Mouse (Mus musculus) ES-Bruce4 (cell line): ENCODE measurements around the gene Olfr465-ps1. TPM values are rescaled to one million over a fixed set of nuclear protein-coding genes. Genes with fewer than 3 reads are reported as not detected.

Experiments used
- H3K27ac ChIP-seq: 2 replicates; pipeline ENCODE4 v1.5.1; 2012; ENCODE audit warnings: low read length, inconsistent platforms; ENCODE audit not compliant: insufficient read depth
- H3K27me3 ChIP-seq: 2 replicates; pipeline ENCODE4 v1.6.1; 2012; ENCODE audit warnings: mild to moderate bottlenecking, low read length, inconsistent platforms; ENCODE audit not compliant: control insufficient read depth, poor library complexity, insufficient read depth, severe bottlenecking
- H3K36me3 ChIP-seq: 2 replicates; pipeline ENCODE4 v1.6.1; 2012; ENCODE audit warnings: inconsistent platforms, mild to moderate bottlenecking, low read length, moderate library complexity; ENCODE audit not compliant: control insufficient read depth, poor library complexity, insufficient read depth, severe bottlenecking
- H3K4me1 ChIP-seq: one replicate; pipeline ENCODE4 v1.8.1; 2011; ENCODE audit warnings: low read length; ENCODE audit not compliant: control insufficient read depth, insufficient read depth
- H3K4me3 ChIP-seq: 2 replicates; pipeline ENCODE4 v1.5.1; 2011; ENCODE audit warnings: low read depth, mild to moderate bottlenecking, low read length
- H3K9ac ChIP-seq: 2 replicates; pipeline ENCODE4 v1.6.1; 2012; ENCODE audit warnings: low read depth, mild to moderate bottlenecking, inconsistent platforms; ENCODE audit not compliant: poor library complexity, severe bottlenecking
- H3K9me3 ChIP-seq: replicated peaks from 2 replicates; pipeline ENCODE4 v1.6.1; 2012; ENCODE audit warnings: mild to moderate bottlenecking, low read length, inconsistent platforms; ENCODE audit not compliant: control insufficient read depth, poor library complexity, insufficient read depth, severe bottlenecking
- CTCF ChIP-seq: IDR thresholded peaks from one replicate; pipeline ENCODE4 v1.8.1; 2011; ENCODE audit warnings: low read depth, low read length
- EP300 ChIP-seq: IDR thresholded peaks from 2 replicates; pipeline ENCODE4 v1.6.1; 2011; ENCODE audit warnings: low read depth, low read length; ENCODE audit not compliant: insufficient read depth
- POLR2A ChIP-seq: IDR thresholded peaks from one replicate; pipeline ENCODE4 v1.8.1; 2011; ENCODE audit warnings: low read length; ENCODE audit not compliant: insufficient read depth
- polyA plus RNA-seq: library from polyadenylated mRNA; stranded (reverse); fragments of >200 nt; gene quantifications from 2 replicates; pipeline ENCODE4 v1.2.4, GENCODE M21; 2011; ENCODE audit warnings: low read depth; ENCODE audit not compliant: missing spikeins, insufficient read depth, insufficient read length

Olfr465-ps1 gene
- polyA plus RNA-seq, 1 experiment, result not detected

GRCm38 (mm10) chr13:65174102-65174501 is 36.2 kb downstream of the Olfr465-ps1 start:
- H3K4me3 ChIP-seq, result no peak overlapping the region
- TF ChIP-seq POLR2A, result no peak
- 0 out of 2 replicates have a peak, but pooled peaks have one; percentile 23 for TF ChIP-seq EP300
- no peak for TF ChIP-seq CTCF
- H3K9me3 ChIP-seq, result no peaks in the 10 kb centered on the region

DNA sequence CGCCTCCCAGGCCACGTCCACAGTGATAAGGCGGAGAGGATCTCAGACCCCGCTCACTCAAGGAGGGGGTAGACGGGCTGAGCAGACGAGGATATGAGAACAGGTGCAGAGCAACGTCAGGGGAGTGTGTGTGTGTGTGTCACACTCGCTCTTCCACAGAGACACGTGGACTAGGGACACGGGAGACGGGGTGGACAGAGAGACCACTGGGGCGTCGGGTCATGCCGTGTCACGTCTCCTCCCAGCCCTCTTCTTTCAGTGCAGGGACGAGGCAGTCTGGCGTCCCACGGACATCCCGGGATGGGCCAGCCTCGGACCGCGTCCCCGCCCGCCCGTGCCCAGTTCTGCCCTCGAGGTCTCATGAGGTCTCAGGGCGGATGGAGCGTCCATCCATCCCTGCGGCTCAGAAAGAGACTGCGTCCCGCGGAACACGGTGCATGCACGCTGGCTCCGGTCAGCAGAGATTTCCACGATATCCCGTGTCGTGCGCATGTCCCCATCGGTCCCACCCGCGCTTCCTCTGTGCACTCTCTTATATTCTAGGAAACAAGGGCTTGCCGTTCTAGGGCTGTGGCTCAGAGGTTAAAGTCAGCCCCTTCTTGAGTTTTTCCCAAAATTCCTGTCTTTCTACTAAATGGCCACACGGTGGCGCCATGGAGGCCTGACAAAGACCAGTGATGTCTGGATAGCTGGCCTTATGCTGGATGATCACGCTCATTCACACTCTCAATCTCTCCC is 38.0 kb downstream of the Olfr465-ps1 start:
- H3K4me3 ChIP-seq, result peak overlapping the region; percentile 68
- peak overlapping the region; percentile 58 for H3K9ac ChIP-seq
- no peaks in the 10 kb centered on the region for H3K4me1 ChIP-seq

More at GRCm38 (mm10) chr13:65174102-65174501, 36.2 kb downstream of the Olfr465-ps1 start:
- Histone ChIP-seq H3K9ac (no peak overlapping the region), H3K36me3 (no peaks in the 10 kb centered on the region; the same call in 1 of the 2 replicates), H3K27ac (no peak overlapping the region), H3K27me3 (no peaks in the 10 kb centered on the region), H3K4me1 (no peaks in the 10 kb centered on the region)

DNA sequence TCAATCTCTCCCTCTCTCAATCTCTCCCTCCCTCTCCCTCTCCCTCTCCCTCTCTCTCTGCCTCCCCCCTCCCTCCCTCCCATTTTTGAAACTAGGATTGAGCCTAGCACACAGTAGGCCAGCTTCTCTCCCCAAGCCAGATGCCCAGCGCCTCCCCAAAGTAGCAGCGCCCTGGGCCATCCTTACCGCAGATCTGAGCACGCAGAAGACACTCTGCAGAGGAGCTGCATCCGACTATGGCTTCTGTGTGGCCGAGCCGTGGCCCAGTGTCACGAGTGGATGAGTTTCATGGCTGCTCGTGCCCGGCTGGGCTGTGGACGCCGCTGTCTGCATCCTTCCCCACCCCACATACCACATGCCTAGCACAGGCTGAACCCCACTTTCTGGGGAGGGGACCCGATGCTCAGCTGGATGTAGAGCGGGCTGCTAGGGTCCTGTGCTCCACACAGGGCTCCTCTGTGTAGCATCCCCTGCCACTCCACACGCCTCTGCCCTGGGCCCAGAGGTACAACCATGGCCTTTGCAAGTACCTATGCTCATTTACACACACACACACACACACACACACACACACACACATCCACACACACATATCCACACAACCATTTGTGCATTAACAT is 38.7 kb downstream of the Olfr465-ps1 start:
- H3K9ac ChIP-seq, result peak overlapping the region; percentile 58
- no peaks in the 10 kb centered on the region for H3K4me1 ChIP-seq
- peak overlapping the region; percentile 26; the same call in 1 of the 2 replicates for H3K4me3 ChIP-seq
- TF ChIP-seq POLR2A (no peak), CTCF (no peak), EP300 (no peak)
- H3K9me3 ChIP-seq, result no peaks in the 10 kb centered on the region
- H3K27ac ChIP-seq, result no peak overlapping the region
- H3K36me3 ChIP-seq, result no peaks in the 10 kb centered on the region; the same call in 1 of the 2 replicates
- H3K27me3 ChIP-seq, result no peaks in the 10 kb centered on the region

More for the DNA sequence above, 38.0 kb downstream of the Olfr465-ps1 start:
- TF ChIP-seq POLR2A (no peak), EP300 (no peak), CTCF (peak; percentile 90)
- no peaks in the 10 kb centered on the region; the same call in 1 of the 2 replicates for H3K36me3 ChIP-seq
- H3K27ac ChIP-seq, result no peak overlapping the region
- H3K27me3 ChIP-seq, result no peaks in the 10 kb centered on the region
- H3K9me3 ChIP-seq, result no peaks in the 10 kb centered on the region

Other genes starting within 250 kb of the Olfr465-ps1 start
- gene Cntnap3, start 234.1 kb upstream of the Olfr465-ps1 start, polyA plus RNA-seq, result not detected in 2 replicates
- gene Spata31, start 220.7 kb upstream of the Olfr465-ps1 start, polyA plus RNA-seq, result not detected in 2 replicates
- gene Spata31d1c, start 105.0 kb upstream of the Olfr465-ps1 start, polyA plus RNA-seq, result not detected in 2 replicates
- gene Prss47, start 85.3 kb upstream of the Olfr465-ps1 start, polyA plus RNA-seq, result not detected in 2 replicates
- gene Mfsd14b, start 25.1 kb upstream of the Olfr465-ps1 start, polyA plus RNA-seq, result 36.0 and 42.5 TPM in 2 replicates
- not detected in 2 replicates for gene Olfr466, start 12.2 kb downstream of the Olfr465-ps1 start, polyA plus RNA-seq
- 28.1 and 29.2 TPM in 2 replicates for gene Nlrp4f, start 67.9 kb downstream of the Olfr465-ps1 start, polyA plus RNA-seq
- gene Gm10775, start 121.5 kb downstream of the Olfr465-ps1 start, polyA plus RNA-seq, result 0.51 TPM in 1 of 2 replicates, not detected in the other
- 27.9 and 29.0 TPM in 2 replicates for gene Zfp369, start 140.7 kb downstream of the Olfr465-ps1 start, polyA plus RNA-seq